Mouse (Mus musculus) heart, embryonic 13.5 days (tissue): ENCODE data around the gene Hoxd3. TPM values are rescaled to one million over a fixed set of nuclear protein-coding genes. Genes with fewer than 3 reads are reported as not detected.

Experiments
- ATAC-seq: fragments of 200-750 bp; cut with Nextera tagmentation; 2 replicates; pipeline ENCODE4 v1.8.0; 2017; ENCODE audit warnings: moderate TSS enrichment; ENCODE audit not compliant: insufficient number of reproducible peaks, low FRiP score, low TSS enrichment; ENCODE audit errors: extremely low read depth
- H3K27ac ChIP-seq: fragments of 300-500 bp; sonication (generic); replicated peaks from 2 replicates; pipeline ENCODE4 v1.5.1; 2015; ENCODE audit warnings: moderate library complexity, mild to moderate bottlenecking, inconsistent platforms
- H3K27me3 ChIP-seq: fragments of 300-500 bp; sonication (generic); replicated peaks from 2 replicates; pipeline ENCODE4 v1.6.1; 2015; ENCODE audit warnings: mild to moderate bottlenecking, inconsistent platforms
- H3K36me3 ChIP-seq: fragments of 300-500 bp; sonication (generic); 2 replicates; pipeline ENCODE4 v1.6.1; 2015; ENCODE audit warnings: mild to moderate bottlenecking, inconsistent platforms
- H3K4me1 ChIP-seq: fragments of 300-500 bp; sonication (generic); 2 replicates; pipeline ENCODE4 v1.6.1; 2015; ENCODE audit warnings: inconsistent platforms
- H3K4me2 ChIP-seq: fragments of 300-500 bp; sonication (generic); 2 replicates; pipeline ENCODE4 v1.6.1; 2015; ENCODE audit warnings: inconsistent platforms, mild to moderate bottlenecking, moderate library complexity
- H3K4me3 ChIP-seq: fragments of 300-500 bp; sonication (generic); 2 replicates; pipeline ENCODE4 v1.5.1; 2015; ENCODE audit warnings: moderate library complexity, mild to moderate bottlenecking, inconsistent platforms
- H3K9ac ChIP-seq: fragments of 300-500 bp; sonication (generic); 2 replicates; pipeline ENCODE4 v1.6.1; 2015; ENCODE audit warnings: inconsistent platforms, mild to moderate bottlenecking, moderate library complexity
- H3K9me3 ChIP-seq: fragments of 300-500 bp; sonication (generic); 2 replicates; pipeline ENCODE4 v1.6.1; 2016; ENCODE audit warnings: inconsistent platforms
- WGBS: fragments of 180-500 bp; shearing (Covaris S2); methylation state at CpG from one replicate; pipeline ENCODE4 v1.1.7; 2015; ENCODE audit warnings: mixed read lengths; 5-methylcytosine and 5-hydroxymethylcytosine counted together
- polyA plus RNA-seq: library from polyadenylated mRNA; unstranded; fragments of >200 nt; fragmentation: Nextera tagmentation; extraction: Ambion mirVana; gene quantifications from 2 replicates; pipeline ENCODE4 v1.2.1, GENCODE M21; 2015

The Hoxd3 gene
- polyA plus RNA-seq, 1 experiment from 2014 or later = 0.74 TPM

DNA sequence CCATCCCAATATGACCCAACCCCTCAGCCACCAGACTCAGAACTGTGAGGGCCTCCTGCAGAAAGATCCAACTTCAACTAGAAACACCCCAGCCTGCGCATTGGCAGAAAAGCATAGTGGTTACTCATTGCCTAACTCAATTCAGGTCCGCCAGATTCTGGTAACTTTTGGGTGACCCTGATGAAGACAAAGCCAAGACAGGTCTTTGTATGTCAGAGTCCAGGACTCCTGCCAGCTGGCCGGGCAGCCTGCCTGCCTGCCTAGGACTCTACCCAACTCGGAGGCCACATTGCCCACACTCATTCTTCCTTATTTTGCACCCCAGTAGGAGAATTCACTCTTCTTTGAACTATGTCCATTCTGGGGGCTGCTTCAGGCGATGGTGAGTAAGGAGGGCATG, 14.8 kb downstream of the Hoxd3 start, which contains the start of gene Gm28230:
Gm28230 (plus strand) TSS at position 178 of the 400 bp plus-strand sequence.
- Histone ChIP-seq H3K9ac (no peak within 1 kb of the TSS; the same call in 1 of the 2 replicates), H3K36me3 (no peaks in the 10 kb centered on the region), H3K4me3 (peak within 1 kb of the TSS; percentile 38), H3K27ac (no peak within 1 kb of the TSS), H3K27me3 (peaks cover 100% of the 10 kb centered on the region), H3K4me2 (peak within 1 kb of the TSS; percentile 60), H3K9me3 (no peaks in the 10 kb centered on the region), H3K4me1 (peaks cover 6% of the 10 kb centered on the region; the same call in 1 of the 2 replicates)
- WGBS = 16% methylated on average over 5 of the region's 5 CpGs
- ATAC-seq = no peak

DNA sequence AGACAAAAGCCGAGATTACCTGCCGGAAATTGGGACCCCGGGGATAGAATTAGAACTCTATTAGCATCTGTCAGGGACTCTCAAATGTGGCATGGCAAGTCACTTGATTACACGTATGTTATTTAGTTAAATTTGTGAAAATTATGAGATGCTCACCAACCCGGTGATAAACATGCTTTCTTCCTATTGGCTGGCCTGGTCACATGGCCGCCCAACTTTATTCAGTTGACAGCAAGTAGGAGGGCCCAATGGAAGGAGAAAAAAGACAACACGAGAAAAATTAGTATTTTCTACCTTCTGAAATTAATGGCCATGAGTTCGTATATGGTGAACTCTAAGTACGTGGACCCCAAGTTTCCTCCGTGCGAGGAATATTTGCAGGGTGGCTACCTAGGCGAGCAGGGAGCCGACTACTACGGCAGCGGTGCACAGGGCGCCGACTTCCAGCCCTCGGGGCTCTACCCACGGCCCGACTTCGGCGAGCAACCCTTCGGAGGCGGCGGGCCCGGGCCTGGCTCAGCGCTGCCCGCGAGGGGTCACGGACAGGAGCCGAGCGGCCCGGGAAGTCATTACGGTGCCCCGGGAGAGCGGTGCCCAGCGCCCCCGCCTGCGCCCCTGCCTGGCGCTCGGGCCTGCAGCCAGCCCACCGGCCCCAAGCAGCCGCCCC, 15.4 kb downstream of the Hoxd3 start:
- WGBS = under 1% methylated on average over 43 of the region's 43 CpGs
- peaks cover 6% of the 10 kb centered on the region; the same call in 1 of the 2 replicates for H3K4me1 ChIP-seq
- peaks cover 100% of the 10 kb centered on the region for H3K27me3 ChIP-seq
- peak overlapping the region; percentile 38 for H3K4me3 ChIP-seq
- no peaks in the 10 kb centered on the region for H3K9me3 ChIP-seq
- no peaks in the 10 kb centered on the region for H3K36me3 ChIP-seq
- no peak overlapping the region for H3K27ac ChIP-seq
- no peak for ATAC-seq
- peak overlapping the region; percentile 60 for H3K4me2 ChIP-seq
- no peak overlapping the region; the same call in 1 of the 2 replicates for H3K9ac ChIP-seq

DNA sequence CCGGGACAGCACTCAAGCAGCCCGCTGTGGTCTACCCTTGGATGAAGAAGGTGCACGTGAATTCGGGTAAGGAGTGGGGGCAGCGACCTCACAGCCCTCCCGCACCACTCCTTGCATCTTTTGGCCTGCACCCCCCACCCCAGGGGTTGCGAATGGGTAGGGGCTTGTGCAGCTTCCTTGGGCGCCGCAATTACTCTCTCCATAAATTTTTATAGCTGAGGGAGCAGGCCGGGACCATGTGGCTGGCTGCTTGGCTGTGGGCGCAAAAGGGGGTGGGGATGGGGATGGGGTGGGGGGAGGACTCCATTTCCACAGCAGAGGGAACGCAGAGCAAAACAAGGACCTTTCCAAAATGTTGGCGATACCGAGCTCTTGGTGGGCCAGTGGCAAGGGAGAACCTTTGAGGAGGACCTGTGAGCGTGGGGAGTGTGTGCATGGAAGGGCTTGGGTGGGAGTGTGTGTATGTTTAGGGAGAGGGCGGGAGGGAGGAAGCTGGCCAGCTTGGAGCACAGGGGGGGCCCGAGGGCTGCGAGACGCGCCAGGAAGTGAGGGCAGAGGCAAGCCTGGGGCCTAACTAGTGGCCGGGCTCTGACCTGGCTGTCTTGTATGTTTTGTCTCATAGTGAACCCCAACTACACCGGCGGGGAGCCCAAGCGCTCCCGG, 16.0 kb downstream of the Hoxd3 start:
- ATAC-seq = no peak

DNA sequence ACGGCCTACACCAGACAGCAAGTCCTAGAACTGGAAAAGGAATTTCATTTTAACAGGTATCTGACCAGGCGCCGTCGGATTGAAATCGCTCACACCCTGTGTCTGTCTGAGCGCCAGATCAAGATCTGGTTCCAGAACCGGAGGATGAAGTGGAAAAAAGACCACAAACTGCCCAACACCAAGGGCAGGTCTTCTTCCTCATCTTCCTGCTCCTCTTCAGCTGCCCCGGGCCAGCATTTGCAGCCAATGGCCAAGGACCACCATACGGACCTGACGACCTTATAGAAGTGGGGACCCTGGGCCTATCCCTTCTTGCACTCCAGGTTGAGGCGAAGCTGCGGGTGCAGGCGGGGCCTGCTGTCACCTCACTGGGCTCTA, 16.6 kb downstream of the Hoxd3 start:
- Histone ChIP-seq H3K27me3 (peaks cover 100% of the 10 kb centered on the region), H3K9ac (no peak overlapping the region), H3K9me3 (no peaks in the 10 kb centered on the region), H3K36me3 (no peaks in the 10 kb centered on the region), H3K4me3 (peak overlapping the region; percentile 38; the same call in 1 of the 2 replicates), H3K4me1 (peaks cover 14% of the 10 kb centered on the region), H3K27ac (no peak overlapping the region), H3K4me2 (peak overlapping the region; percentile 60; the same call in 1 of the 2 replicates)
- 5% methylated on average over 13 of the region's 13 CpGs for WGBS
- ATAC-seq = no peak

More for the DNA sequence above, 16.0 kb downstream of the Hoxd3 start:
- Histone ChIP-seq H3K4me3 (peak overlapping the region; percentile 38), H3K4me2 (peak overlapping the region; percentile 60), H3K36me3 (no peaks in the 10 kb centered on the region), H3K4me1 (peaks cover 12% of the 10 kb centered on the region), H3K27ac (no peak overlapping the region), H3K9ac (no peak overlapping the region), H3K27me3 (peaks cover 100% of the 10 kb centered on the region), H3K9me3 (no peaks in the 10 kb centered on the region)
- under 1% methylated on average over 25 of the region's 25 CpGs for WGBS

DNA sequence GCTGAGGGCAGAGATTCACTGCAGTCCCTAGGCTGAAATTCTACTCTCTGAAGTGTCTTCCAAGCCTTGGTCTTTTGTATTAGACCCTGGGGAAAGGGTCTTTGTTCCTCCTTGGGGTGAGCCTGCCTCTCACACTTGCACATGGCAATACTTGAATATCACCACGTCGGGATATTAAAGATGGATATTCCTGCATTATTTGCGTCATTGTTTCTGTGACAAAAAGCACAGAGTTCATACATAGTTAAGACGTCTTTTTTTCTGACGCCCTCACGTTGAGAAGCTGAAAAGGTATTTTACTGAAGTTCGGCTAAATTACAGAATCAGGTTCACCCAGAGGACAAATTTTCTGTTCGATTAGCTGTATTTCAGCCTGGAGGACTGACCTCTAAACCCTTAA, 18.6 kb downstream of the Hoxd3 start:
- WGBS = 10% methylated on average over 8 of the region's 8 CpGs
- peaks cover 100% of the 10 kb centered on the region for H3K27me3 ChIP-seq
- H3K27ac ChIP-seq = no peak overlapping the region
- no peak for ATAC-seq
- H3K4me2 ChIP-seq = no peak overlapping the region
- H3K4me3 ChIP-seq = no peak overlapping the region
- H3K9me3 ChIP-seq = no peaks in the 10 kb centered on the region
- H3K4me1 ChIP-seq = peaks cover 14% of the 10 kb centered on the region
- no peaks in the 10 kb centered on the region for H3K36me3 ChIP-seq
- H3K9ac ChIP-seq = no peak overlapping the region

DNA sequence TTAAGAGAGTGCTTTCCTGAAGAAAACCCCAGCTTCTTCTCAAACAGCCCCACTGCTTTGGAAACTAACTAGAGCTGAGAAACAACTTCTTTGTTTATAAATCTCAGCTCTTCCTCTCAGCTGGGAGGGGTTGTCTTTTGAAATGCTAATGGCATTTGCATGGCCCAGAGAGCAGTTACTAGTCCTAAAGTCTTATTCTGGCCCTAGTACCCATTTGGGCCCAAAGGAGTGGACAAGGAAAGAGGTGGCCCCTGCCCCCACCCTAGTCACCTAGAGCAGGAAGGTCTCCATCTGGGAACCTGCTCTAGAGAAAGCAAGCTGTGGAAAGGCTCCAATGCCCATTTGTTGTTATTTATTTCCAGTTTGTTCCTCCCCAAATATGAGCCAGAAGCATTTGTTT, 19.3 kb downstream of the Hoxd3 start:
- Histone ChIP-seq H3K4me2 (no peak overlapping the region), H3K9ac (no peak overlapping the region), H3K4me1 (peaks cover 16% of the 10 kb centered on the region), H3K36me3 (no peaks in the 10 kb centered on the region), H3K27ac (no peak overlapping the region), H3K27me3 (peaks cover 100% of the 10 kb centered on the region), H3K4me3 (no peak overlapping the region), H3K9me3 (no peaks in the 10 kb centered on the region)
- no peak for ATAC-seq

DNA sequence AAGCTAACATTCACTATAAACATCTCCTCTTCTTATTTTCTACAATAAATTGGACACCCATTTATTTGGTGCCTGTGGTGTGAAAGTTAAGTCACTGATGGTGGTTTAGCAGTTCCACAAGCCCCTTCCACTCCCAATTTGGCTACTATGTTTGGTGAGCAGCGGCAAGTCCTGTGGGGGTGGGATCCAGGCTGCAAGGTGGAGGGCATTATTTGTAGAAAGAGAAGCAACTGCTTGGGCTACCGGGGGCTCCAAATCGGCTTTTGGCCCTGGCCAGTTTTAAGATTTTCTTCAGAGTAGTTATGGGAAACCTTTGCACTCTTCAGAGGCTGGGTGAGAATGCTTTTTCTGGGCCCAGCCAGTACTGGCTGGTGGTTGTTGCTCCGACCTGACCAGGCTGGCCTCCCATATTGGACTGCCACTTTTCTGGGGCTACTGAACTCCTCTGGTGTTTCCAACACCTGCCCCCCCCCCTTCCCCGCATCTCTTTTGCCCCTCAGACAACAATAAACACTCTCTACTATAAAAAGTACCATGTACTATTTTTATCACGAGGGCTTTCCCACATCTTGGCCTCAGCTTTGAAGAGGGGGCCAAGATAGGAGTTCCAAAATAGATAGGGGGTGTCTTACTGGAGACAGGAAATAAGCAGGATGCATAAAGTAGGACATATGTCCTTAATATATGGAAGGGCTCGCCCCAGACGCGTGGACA, 20.2 kb downstream of the Hoxd3 start:
- WGBS = 8% methylated on average over 9 of the region's 9 CpGs
- Histone ChIP-seq H3K36me3 (no peaks in the 10 kb centered on the region), H3K27me3 (peaks cover 100% of the 10 kb centered on the region), H3K9me3 (no peaks in the 10 kb centered on the region), H3K4me1 (peaks cover 20% of the 10 kb centered on the region), H3K4me3 (no peak overlapping the region), H3K9ac (no peak overlapping the region), H3K4me2 (peak overlapping the region; percentile 41; the same call in 1 of the 2 replicates), H3K27ac (no peak overlapping the region)
- ATAC-seq = no peak

DNA sequence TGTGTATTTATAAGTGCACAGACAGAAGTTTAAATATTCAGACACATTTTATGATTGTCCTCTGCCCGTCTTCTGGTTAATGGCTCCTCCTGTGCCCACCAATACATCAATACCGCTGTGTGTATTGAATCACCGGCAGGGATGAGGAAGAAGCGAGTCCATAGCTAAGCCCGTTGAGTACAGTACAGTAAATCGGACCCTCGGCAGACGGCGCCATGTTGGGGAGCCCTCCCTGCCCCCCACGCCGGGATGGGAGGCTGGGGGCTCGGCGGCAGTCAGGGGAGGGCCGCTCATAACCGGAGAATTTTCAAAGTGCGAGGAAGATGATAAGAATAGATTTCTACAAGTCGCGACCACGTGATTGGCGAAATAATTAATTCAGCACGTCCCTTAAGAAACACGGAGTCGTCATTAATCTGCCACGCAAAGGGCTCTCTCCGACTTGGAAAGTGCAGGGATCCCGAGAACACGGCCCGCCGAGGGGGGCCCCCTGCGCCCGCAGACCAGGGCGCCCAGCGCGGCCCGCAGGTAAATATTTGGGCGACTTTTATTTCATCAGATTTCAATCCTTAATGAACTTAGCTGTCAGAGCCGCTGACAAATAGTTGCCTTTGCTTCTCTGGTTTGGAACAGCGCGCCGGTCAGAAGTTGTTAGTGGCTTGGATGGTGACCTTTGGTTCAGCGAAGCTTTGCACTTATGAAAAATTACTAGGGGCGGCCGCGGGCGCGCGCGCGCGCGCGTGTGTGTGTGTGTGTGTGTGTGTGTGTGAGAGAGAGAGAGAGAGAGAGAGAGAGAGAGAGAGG, 21.0 kb downstream of the Hoxd3 start:
- 1% methylated on average over 52 of the region's 52 CpGs for WGBS
- Histone ChIP-seq H3K4me1 (peaks cover 14% of the 10 kb centered on the region), H3K9me3 (no peaks in the 10 kb centered on the region), H3K36me3 (no peaks in the 10 kb centered on the region), H3K4me3 (peak overlapping the region; percentile 31), H3K27me3 (peaks cover 100% of the 10 kb centered on the region), H3K9ac (no peak overlapping the region), H3K27ac (no peak overlapping the region), H3K4me2 (peak overlapping the region; percentile 41)
- no peak for ATAC-seq

DNA sequence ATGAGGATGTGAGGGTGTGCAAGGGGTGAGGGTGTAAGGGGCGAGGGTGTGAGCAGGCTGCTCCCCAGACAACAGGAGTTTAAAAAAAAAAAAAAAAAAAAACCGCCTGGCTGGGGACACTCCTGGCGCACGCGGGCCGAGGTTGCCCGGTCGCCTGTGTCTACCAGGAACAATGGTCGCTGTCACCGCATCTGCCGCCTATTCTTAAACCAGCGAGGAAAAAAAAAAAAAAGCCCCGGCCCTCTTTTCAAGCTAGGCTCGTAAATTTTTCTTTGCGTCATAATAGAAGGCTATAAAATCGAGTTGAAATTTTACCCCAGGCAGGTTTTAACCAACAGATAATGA, 21.6 kb downstream of the Hoxd3 start:
- Histone ChIP-seq H3K9ac (no peak overlapping the region), H3K36me3 (no peaks in the 10 kb centered on the region), H3K4me1 (peaks cover 13% of the 10 kb centered on the region; the same call in 1 of the 2 replicates), H3K9me3 (no peaks in the 10 kb centered on the region), H3K4me3 (no peak overlapping the region), H3K27ac (no peak overlapping the region), H3K27me3 (peaks cover 100% of the 10 kb centered on the region), H3K4me2 (no peak overlapping the region)
- no peak for ATAC-seq
- 2% methylated on average over 14 of the region's 16 CpGs for WGBS

DNA sequence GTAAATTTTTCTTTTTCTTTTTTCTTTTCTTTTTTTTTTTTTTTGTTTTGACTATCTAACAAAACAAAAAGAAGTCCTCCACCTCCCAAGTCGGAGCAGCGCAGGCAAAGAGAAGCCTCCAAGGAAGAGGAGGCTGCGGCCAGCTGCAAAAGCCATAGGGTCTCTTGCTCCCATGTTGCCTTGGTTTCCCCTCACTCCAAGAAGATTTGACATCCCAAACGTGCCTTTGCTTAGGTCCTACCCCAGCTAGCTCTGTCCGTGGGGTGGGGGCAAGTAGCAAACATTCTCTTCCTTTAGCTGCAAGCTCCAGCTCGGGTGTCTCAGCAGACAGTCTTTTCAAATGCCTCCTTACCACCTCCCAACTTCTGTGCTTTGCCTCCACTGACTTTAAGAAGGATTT, 22.0 kb downstream of the Hoxd3 start:
- ATAC-seq = no peak
- Histone ChIP-seq H3K9me3 (no peaks in the 10 kb centered on the region), H3K36me3 (no peaks in the 10 kb centered on the region), H3K27me3 (peaks cover 100% of the 10 kb centered on the region), H3K9ac (no peak overlapping the region), H3K4me2 (no peak overlapping the region), H3K4me1 (peaks cover 13% of the 10 kb centered on the region; the same call in 1 of the 2 replicates), H3K4me3 (no peak overlapping the region), H3K27ac (no peak overlapping the region)
- 4% methylated on average over 6 of the region's 6 CpGs for WGBS

DNA sequence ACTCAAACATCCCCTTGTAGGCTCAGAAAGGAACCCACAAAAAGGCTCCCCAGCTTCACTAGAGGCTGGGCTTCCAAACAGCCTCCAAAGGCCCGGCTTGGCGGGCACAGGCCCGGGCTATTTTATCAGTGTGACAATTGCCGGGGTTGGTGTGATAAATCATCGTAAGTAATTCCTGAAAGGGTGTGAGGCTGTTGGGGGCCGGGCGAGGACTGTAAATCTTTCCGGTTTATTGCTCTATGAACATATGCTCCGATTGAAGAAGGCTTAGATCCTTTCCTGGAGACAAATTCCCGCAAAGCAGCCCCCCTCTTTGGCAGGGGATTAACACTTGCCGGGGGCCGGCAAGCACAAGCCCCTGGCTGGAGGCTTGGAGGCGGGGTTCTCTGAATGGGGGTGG, 22.7 kb downstream of the Hoxd3 start:
- Histone ChIP-seq H3K36me3 (no peaks in the 10 kb centered on the region), H3K4me2 (no peak overlapping the region), H3K4me1 (peaks cover 13% of the 10 kb centered on the region; the same call in 1 of the 2 replicates), H3K4me3 (no peak overlapping the region), H3K9me3 (no peaks in the 10 kb centered on the region), H3K27me3 (peaks cover 100% of the 10 kb centered on the region), H3K27ac (no peak overlapping the region), H3K9ac (no peak overlapping the region)
- no peak for ATAC-seq
- WGBS = 3% methylated on average over 13 of the region's 13 CpGs
